8 mouse cellular contexts compared by ENCODE assay signal in genomic region chr4:150872139-150872651, GRCm38 (mm10). TPM values are rescaled to one million over a fixed set of nuclear protein-coding genes. Genes with fewer than 3 reads are reported as not detected.
DNase-seq lines count a peak whose midpoint lies in the region; ATAC-seq and TF ChIP-seq lines count a peak whose summit lies in the region.

No protein-coding gene starts in this region.

- no peak for TF ChIP-seq CTCF in intestine, postnatal 0 days (IDR thresholded peaks at IDR 0.05; ENCODE audit: low read depth)

- peaks cover 42% of the 10 kb centered on the region for H3K4me1 ChIP-seq in embryonic facial prominence, embryonic 13.5 days
- 0 out of 2 replicates have a peak, but pooled peaks cover 3% of the 10 kb centered on the region for H3K4me1 ChIP-seq in intestine, postnatal 0 days (replicated peaks; ENCODE audit: control insufficient read depth, insufficient read depth, low read length)
- H3K4me1 ChIP-seq in limb, embryonic 13.5 days: peaks cover 35% of the 10 kb centered on the region

- DNase-seq in kidney, adult 11 months: peak; percentile 65
- DNase-seq in kidney, postnatal 4 days: no peak
- DNase-seq in adipocyte (ENCODE audit: low spot score): peak; percentile 45
- no peak for DNase-seq in thymus, postnatal 36 days
- no peak for DNase-seq in ovary, postnatal 10 days (ENCODE audit: low spot score)

- H3K36me3 ChIP-seq in embryonic facial prominence, embryonic 13.5 days: peaks cover 10% of the 10 kb centered on the region
- peaks cover 23% of the 10 kb centered on the region; the same call in 1 of the 2 replicates for H3K36me3 ChIP-seq in intestine, postnatal 0 days (ENCODE audit: control insufficient read depth, insufficient read depth)
- peaks cover 13% of the 10 kb centered on the region for H3K36me3 ChIP-seq in limb, embryonic 13.5 days

- peak overlapping the region; percentile 73 for H3K27ac ChIP-seq in embryonic facial prominence, embryonic 13.5 days
- H3K27ac ChIP-seq in intestine, postnatal 0 days (ENCODE audit: low read depth, low read length): peak overlapping the region; percentile 46; the same call in 1 of the 2 replicates
- H3K27ac ChIP-seq in limb, embryonic 13.5 days: peak overlapping the region; percentile 74

- H3K4me3 ChIP-seq in embryonic facial prominence, embryonic 13.5 days: no peak overlapping the region
- no peak overlapping the region for H3K4me3 ChIP-seq in intestine, postnatal 0 days (ENCODE audit: low read depth, low read length)
- no peak overlapping the region for H3K4me3 ChIP-seq in limb, embryonic 13.5 days

- no peaks in the 10 kb centered on the region for H3K27me3 ChIP-seq in embryonic facial prominence, embryonic 13.5 days
- no peaks in the 10 kb centered on the region for H3K27me3 ChIP-seq in intestine, postnatal 0 days (replicated peaks; ENCODE audit: control insufficient read depth, insufficient read depth, low read length)
- no peaks in the 10 kb centered on the region for H3K27me3 ChIP-seq in limb, embryonic 13.5 days

- H3K9me3 ChIP-seq in embryonic facial prominence, embryonic 13.5 days: no peaks in the 10 kb centered on the region
- H3K9me3 ChIP-seq in intestine, postnatal 0 days (ENCODE audit: control insufficient read depth): no peaks in the 10 kb centered on the region
- no peaks in the 10 kb centered on the region for H3K9me3 ChIP-seq in limb, embryonic 13.5 days

- ATAC-seq in embryonic facial prominence, embryonic 13.5 days (ENCODE audit: insufficient number of reproducible peaks, insufficient read depth, low FRiP score, low TSS enrichment, low read depth): 0 out of 2 replicates have a peak, but pooled peaks have one; percentile 8
- ATAC-seq in intestine, postnatal 0 days: peak; percentile 5
- ATAC-seq in limb, embryonic 13.5 days (ENCODE audit: low FRiP score, low read depth): peak; percentile 29; the same call in 1 of the 2 replicates

- 8% methylated on average over 9 of the region's 9 CpGs for WGBS in embryonic facial prominence, embryonic 13.5 days
- 51% methylated on average over 9 of the region's 9 CpGs for WGBS in intestine, postnatal 0 days
- WGBS in limb, embryonic 13.5 days: 32% methylated on average over 9 of the region's 9 CpGs

- H3K4me2 ChIP-seq in embryonic facial prominence, embryonic 13.5 days: peak overlapping the region; percentile 30
- no peak overlapping the region for H3K4me2 ChIP-seq in intestine, postnatal 0 days (replicated peaks; ENCODE audit: low read depth)
- H3K4me2 ChIP-seq in limb, embryonic 13.5 days (replicated peaks): peak overlapping the region; percentile 17; the same call in 1 of the 2 replicates

- peak overlapping the region; percentile 62 for H3K9ac ChIP-seq in embryonic facial prominence, embryonic 13.5 days
- no peak overlapping the region for H3K9ac ChIP-seq in intestine, postnatal 0 days (ENCODE audit: low read depth, low read length)
- peak overlapping the region; percentile 35; the same call in 1 of the 2 replicates for H3K9ac ChIP-seq in limb, embryonic 13.5 days

RNA-seq across cellular contexts. Expression of gene Errfi1, which starts 18.5 kb away (rescaled TPM):
- polyA plus RNA-seq in embryonic facial prominence, embryonic 13.5 days (2015; fragmentation: Nextera tagmentation; extraction: Ambion mirVana): 23.1 and 25.8 TPM in 2 replicates
- 27.2 and 27.7 TPM in 2 replicates for polyA plus RNA-seq in intestine, postnatal 0 days (2015; fragmentation: Nextera tagmentation; extraction: Ambion mirVana)
- polyA plus RNA-seq in limb, embryonic 13.5 days (2015; fragmentation: Nextera tagmentation; extraction: Ambion mirVana): 22.5 and 24.3 TPM in 2 replicates

RNA-seq across cellular contexts. Expression of gene Park7, which starts 42.0 kb away (rescaled TPM):
- 449 and 477 TPM in 2 replicates for polyA plus RNA-seq in embryonic facial prominence, embryonic 13.5 days (2015; fragmentation: Nextera tagmentation; extraction: Ambion mirVana)
- polyA plus RNA-seq in intestine, postnatal 0 days (2015; fragmentation: Nextera tagmentation; extraction: Ambion mirVana): 223 and 231 TPM in 2 replicates
- 411 and 442 TPM in 2 replicates for polyA plus RNA-seq in limb, embryonic 13.5 days (2015; fragmentation: Nextera tagmentation; extraction: Ambion mirVana)

RNA-seq across cellular contexts. Expression of gene Tnfrsf9, which starts 42.2 kb away (rescaled TPM):
- polyA plus RNA-seq in embryonic facial prominence, embryonic 13.5 days (2015; fragmentation: Nextera tagmentation; extraction: Ambion mirVana): 0.39 and 0.51 TPM in 2 replicates
- 0.20 and 0.42 TPM in 2 replicates for polyA plus RNA-seq in intestine, postnatal 0 days (2015; fragmentation: Nextera tagmentation; extraction: Ambion mirVana)
- 0.40 and 0.51 TPM in 2 replicates for polyA plus RNA-seq in limb, embryonic 13.5 days (2015; fragmentation: Nextera tagmentation; extraction: Ambion mirVana)

Comparison
In these comparisons a context has a peak if more than half of its experiments do, and no peak if none do; other contexts are left out.
1. DNase-seq: peak in kidney, adult 11 months (single experiment) and adipocyte (single experiment); none in kidney, postnatal 4 days (0 of 2), thymus, postnatal 36 days (0 of 2) and ovary, postnatal 10 days (single experiment).
2. Peak in every context shown above with its lines, with median percentiles within 50 percentile points of each other: ATAC-seq and H3K27ac ChIP-seq.